Mouse (Mus musculus) embryonic facial prominence, embryonic 11.5 days (tissue): ENCODE results near the gene Gas2l2. TPM values are rescaled to one million over a fixed set of nuclear protein-coding genes. Genes with fewer than 3 reads are reported as not detected.
A peak's percentile ranks its signal among the peaks of the same experiment; 100 is the strongest.

ENCODE experiments used
- ATAC-seq: fragments of 200-750 bp; cut with Nextera tagmentation; replicated peaks from 2 replicates; pipeline ENCODE4 v1.8.0; 2017; ENCODE audit warnings: low read depth; ENCODE audit not compliant: insufficient number of reproducible peaks, low FRiP score, low TSS enrichment
- DNase-seq: peaks from one replicate; pipeline ENCODE4 v3.0.0-alpha.2; 2015; ENCODE audit warnings: low spot score
- H3K27ac ChIP-seq: fragments of 300-500 bp; sonication (generic); replicated peaks from 2 replicates; pipeline ENCODE4 v1.5.1; 2014; ENCODE audit warnings: mild to moderate bottlenecking, low read depth, low read length, control low read depth
- H3K27me3 ChIP-seq: fragments of 300-500 bp; sonication (generic); 2 replicates; pipeline ENCODE4 v1.6.1; 2014; ENCODE audit warnings: mild to moderate bottlenecking, low read length, moderate library complexity, mixed read lengths; ENCODE audit not compliant: control insufficient read depth, insufficient read depth
- H3K36me3 ChIP-seq: fragments of 300-500 bp; sonication (generic); replicated peaks from 2 replicates; pipeline ENCODE4 v1.6.1; 2014; ENCODE audit warnings: low read depth, mild to moderate bottlenecking, low read length, moderate library complexity, mixed read lengths; ENCODE audit not compliant: control insufficient read depth, insufficient read depth
- H3K4me1 ChIP-seq: fragments of 300-500 bp; sonication (generic); 2 replicates; pipeline ENCODE4 v1.6.1; 2014; ENCODE audit warnings: low read length, mixed read lengths; ENCODE audit not compliant: control insufficient read depth, insufficient read depth
- H3K4me2 ChIP-seq: fragments of 300-500 bp; sonication (generic); 2 replicates; pipeline ENCODE4 v1.6.1; 2014; ENCODE audit warnings: low read depth, mild to moderate bottlenecking, control low read depth, low read length, moderate library complexity
- H3K4me3 ChIP-seq: fragments of 300-500 bp; sonication (generic); 2 replicates; pipeline ENCODE4 v1.5.1; 2014; ENCODE audit warnings: low read depth, low read length, control low read depth
- H3K9ac ChIP-seq: fragments of 300-500 bp; sonication (generic); replicated peaks from 2 replicates; pipeline ENCODE4 v1.6.1; 2014; ENCODE audit warnings: mild to moderate bottlenecking, control low read depth, low read length
- H3K9me3 ChIP-seq: fragments of 300-500 bp; sonication (generic); replicated peaks from 2 replicates; pipeline ENCODE4 v1.6.1; 2016; ENCODE audit warnings: mild to moderate bottlenecking, low read length, inconsistent platforms, mixed read lengths; ENCODE audit not compliant: control insufficient read depth
- WGBS: fragments of 180-500 bp; shearing (Covaris S2); extraction: QIAGEN DNeasy Blood & Tissue Kit; methylation state at CpG from one replicate; pipeline ENCODE4 v1.1.7; 2014; 5-methylcytosine and 5-hydroxymethylcytosine counted together
- polyA plus RNA-seq: library from polyadenylated mRNA; unstranded; fragments of >200 nt; fragmentation: Nextera tagmentation; extraction: Ambion mirVana; gene quantifications from 2 replicates; pipeline ENCODE4 v1.2.1, GENCODE M21; 2014

The Gas2l2 gene
- polyA plus RNA-seq, 1 experiment from 2014 or later = not detected

DNA sequence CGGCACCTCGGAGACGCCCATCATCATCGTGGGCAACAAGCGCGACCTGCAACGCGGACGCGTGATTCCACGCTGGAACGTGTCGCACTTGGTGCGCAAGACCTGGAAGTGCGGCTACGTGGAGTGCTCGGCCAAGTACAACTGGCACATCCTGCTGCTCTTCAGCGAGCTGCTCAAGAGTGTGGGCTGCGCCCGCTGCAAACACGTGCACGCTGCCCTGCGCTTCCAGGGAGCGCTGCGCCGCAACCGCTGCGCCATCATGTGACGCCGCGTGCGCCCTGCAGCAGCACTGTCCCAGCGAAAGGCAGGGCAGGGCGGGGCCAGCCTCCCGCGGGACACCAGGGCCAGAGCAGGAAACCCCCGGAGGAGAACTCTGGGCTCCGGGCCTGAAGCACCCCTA, 10.7 kb downstream of the Gas2l2 start:
- Histone ChIP-seq H3K4me3 (no peak overlapping the region; the same call in 1 of the 2 replicates), H3K27ac (no peak overlapping the region), H3K4me1 (peaks cover 3% of the 10 kb centered on the region; the same call in 1 of the 2 replicates), H3K4me2 (peak overlapping the region; percentile 19), H3K36me3 (no peaks in the 10 kb centered on the region), H3K27me3 (peaks cover 23% of the 10 kb centered on the region), H3K9me3 (no peaks in the 10 kb centered on the region), H3K9ac (no peak overlapping the region)
- ATAC-seq = no peak
- 6% methylated on average over 38 of the region's 38 CpGs for WGBS
- peak; percentile 37 for DNase-seq

DNA sequence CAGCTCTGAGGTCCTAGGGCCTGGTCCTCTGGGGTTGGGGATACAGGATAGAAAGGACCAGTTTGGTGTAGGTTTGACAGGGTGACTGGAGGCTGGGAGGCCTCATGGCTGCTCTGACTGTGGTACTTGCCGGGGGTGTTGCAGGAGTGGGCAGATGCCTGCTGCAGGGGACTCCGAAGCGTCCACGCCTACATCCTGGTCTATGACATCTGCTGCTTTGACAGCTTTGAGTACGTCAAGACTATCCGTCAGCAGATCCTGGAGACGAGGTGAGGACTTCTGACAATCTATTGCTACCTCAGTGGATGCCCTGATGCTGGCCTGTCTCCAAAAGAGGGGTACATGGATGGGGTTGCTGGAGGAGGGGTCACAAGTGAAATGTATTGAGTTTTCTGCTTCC, 11.5 kb downstream of the Gas2l2 start:
- WGBS = 82% methylated on average over 7 of the region's 7 CpGs
- H3K9me3 ChIP-seq = no peaks in the 10 kb centered on the region
- peaks cover 3% of the 10 kb centered on the region; the same call in 1 of the 2 replicates for H3K4me1 ChIP-seq
- peaks cover 23% of the 10 kb centered on the region for H3K27me3 ChIP-seq
- ATAC-seq = no peak
- H3K27ac ChIP-seq = no peak overlapping the region
- no peak overlapping the region for H3K4me2 ChIP-seq
- H3K4me3 ChIP-seq = no peak overlapping the region
- no peak for DNase-seq
- no peaks in the 10 kb centered on the region for H3K36me3 ChIP-seq
- H3K9ac ChIP-seq = no peak overlapping the region

DNA sequence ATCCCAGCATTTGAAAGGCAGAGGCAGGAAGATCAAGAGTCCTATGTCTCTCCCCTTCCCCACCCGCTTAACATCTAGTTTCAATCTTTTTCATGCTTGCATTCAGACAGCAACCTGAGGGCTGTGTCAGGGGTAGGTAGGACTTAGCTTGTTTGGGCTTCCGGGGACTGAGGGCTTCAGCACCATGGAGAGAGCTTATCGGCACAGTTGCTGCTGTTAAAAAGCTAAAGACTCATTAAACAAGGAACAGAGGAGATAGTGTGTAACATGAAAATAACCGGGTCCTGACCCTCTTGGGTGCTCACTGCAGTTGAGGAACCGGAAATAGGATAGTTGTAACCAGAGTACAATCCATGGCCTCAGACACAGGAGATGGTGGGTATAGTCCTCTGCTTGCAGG, 12.2 kb downstream of the Gas2l2 start:
- Histone ChIP-seq H3K4me3 (no peak overlapping the region), H3K9ac (no peak overlapping the region), H3K36me3 (no peaks in the 10 kb centered on the region), H3K27me3 (peaks cover 23% of the 10 kb centered on the region), H3K4me1 (peaks cover 3% of the 10 kb centered on the region; the same call in 1 of the 2 replicates), H3K9me3 (no peaks in the 10 kb centered on the region), H3K4me2 (no peak overlapping the region), H3K27ac (no peak overlapping the region)
- no peak for ATAC-seq
- WGBS = 7% methylated on average over 5 of the region's 5 CpGs
- DNase-seq = peak; percentile 86

DNA sequence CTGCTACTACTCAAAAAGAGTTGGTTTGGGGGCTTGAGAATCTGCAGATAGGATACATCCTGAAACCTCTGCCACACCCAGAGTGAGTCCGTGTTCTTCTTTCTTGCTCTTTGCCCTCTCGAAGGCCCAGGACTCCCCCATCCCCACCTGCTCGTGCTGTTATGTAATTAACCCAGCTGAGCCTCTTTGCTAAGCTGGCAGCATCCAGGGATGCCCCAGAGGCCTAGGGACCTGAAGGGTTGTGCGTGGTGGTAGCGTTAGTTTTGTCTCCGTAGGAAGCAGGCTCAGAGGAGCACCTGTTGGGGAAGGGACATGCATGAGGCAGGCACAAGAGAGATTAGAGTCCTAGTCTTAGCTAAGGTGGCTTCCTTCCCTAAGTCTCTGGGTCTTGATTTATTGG, 18.7 kb downstream of the Gas2l2 start:
- H3K4me3 ChIP-seq = no peak overlapping the region; the same call in 1 of the 2 replicates
- H3K27ac ChIP-seq = no peak overlapping the region
- H3K9ac ChIP-seq = no peak overlapping the region

DNA sequence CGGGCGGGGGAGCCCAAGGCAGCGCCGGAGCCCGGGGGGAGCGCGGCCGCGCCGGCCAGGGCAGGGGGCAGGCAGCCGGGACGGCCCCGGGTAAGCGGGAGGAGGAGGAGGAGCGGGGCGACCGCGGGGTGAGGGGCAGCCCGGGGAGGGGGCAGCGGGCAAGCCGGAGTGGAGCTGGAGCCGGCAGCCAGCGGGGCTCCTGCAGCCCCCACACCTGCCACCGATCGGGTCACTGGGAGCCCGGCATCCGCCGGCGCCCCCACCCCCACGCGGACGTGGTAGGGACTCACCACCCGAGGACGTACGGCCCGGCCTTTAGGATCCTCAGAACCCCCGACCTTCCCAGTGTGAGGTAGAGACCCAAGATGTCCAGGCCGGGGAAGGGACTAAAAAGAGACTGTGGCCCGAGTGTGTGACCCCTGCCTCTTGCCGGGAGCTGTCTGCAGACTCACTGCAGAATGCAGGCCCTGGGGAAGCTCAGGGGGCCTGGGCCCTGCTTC, 19.4 kb downstream of the Gas2l2 start:
- WGBS = under 1% methylated on average over 35 of the region's 40 CpGs
- Histone ChIP-seq H3K4me3 (peak overlapping the region; percentile 72), H3K27ac (no peak overlapping the region), H3K36me3 (no peaks in the 10 kb centered on the region), H3K4me2 (peak overlapping the region; percentile 95), H3K4me1 (peaks cover 5% of the 10 kb centered on the region; the same call in 1 of the 2 replicates), H3K9me3 (no peaks in the 10 kb centered on the region), H3K27me3 (no peaks in the 10 kb centered on the region), H3K9ac (peak overlapping the region; percentile 71)
- ATAC-seq (peak; percentile 40), DNase-seq (peak; percentile 30)

More for the DNA sequence above, 18.7 kb downstream of the Gas2l2 start:
- DNase-seq (no peak), ATAC-seq (no peak)
- Histone ChIP-seq H3K27me3 (no peaks in the 10 kb centered on the region), H3K9me3 (no peaks in the 10 kb centered on the region), H3K4me2 (peak overlapping the region; percentile 95), H3K36me3 (no peaks in the 10 kb centered on the region), H3K4me1 (peaks cover 5% of the 10 kb centered on the region; the same call in 1 of the 2 replicates)
- WGBS = 34% methylated on average over 6 of the region's 6 CpGs

DNA sequence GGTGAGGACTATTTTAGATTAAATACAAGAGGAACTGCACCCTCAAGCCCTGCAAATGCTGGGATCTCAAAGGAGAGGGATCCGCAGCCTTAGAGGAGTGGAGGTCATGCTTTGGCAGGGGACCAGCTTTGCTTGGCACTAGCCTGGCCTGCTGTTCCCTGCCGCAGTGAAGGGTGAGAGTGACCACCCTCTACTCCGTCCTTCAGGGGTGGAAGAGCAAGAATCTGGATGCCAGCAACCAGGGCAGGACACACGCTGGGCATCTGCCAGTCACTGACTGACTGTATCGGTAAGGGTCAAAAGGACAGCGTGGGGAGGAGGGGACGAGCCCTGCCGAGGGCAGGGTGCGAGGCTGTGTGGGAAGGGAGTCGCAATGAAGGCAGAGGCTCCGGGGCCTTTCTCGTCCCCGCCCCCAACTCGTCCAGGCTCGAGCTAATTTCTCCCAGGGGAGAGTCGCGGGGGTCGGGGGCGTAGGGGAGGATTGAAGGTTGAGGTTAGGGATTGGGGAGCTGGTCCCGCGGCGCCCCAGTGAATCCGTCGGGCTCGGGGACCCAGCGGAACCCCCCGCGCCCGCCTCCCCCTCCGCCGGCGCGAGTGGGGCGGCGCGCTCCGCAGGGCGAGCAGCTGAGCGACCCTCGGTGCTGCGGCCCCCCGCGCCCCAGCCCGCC, 20.0 kb downstream of the Gas2l2 start, which contains the start of gene Rasl10b:
Gene Rasl10b, plus strand, starts transcription at position 51 of the 668 bp plus-strand sequence.
- Histone ChIP-seq H3K27me3 (no peaks in the 10 kb centered on the region), H3K4me3 (peak within 1 kb of the TSS; percentile 72), H3K9ac (peak within 1 kb of the TSS; percentile 71), H3K27ac (no peak within 1 kb of the TSS), H3K4me1 (peaks cover 5% of the 10 kb centered on the region; the same call in 1 of the 2 replicates), H3K4me2 (peak within 1 kb of the TSS; percentile 95), H3K9me3 (no peaks in the 10 kb centered on the region), H3K36me3 (no peaks in the 10 kb centered on the region)
- WGBS = 2% methylated on average over 27 of the region's 44 CpGs
- ATAC-seq (peak; percentile 77), DNase-seq (peak; percentile 63)

DNA sequence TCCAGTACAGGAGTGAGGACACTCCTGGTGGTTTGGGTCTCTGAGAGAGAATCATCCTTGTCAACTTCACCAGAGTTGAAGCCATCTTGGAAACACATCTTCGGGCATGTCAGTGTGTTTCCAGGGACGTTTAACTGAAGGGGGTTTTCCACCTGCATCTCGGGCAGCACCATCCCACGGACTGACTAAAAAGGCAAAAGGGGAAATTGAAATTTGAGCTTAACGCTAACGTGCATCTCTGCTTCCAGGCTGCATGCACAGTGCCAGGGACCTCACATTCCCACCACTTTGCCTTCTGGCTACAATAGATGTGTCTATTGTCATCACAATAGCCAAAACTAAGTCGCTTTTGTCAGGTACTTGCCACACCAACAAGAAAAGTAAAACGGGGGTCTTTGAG, 21.0 kb downstream of the Gas2l2 start:
- Histone ChIP-seq H3K36me3 (peaks cover 5% of the 10 kb centered on the region), H3K4me3 (no peak overlapping the region), H3K4me2 (no peak overlapping the region), H3K27ac (no peak overlapping the region), H3K9me3 (no peaks in the 10 kb centered on the region), H3K27me3 (no peaks in the 10 kb centered on the region), H3K9ac (no peak overlapping the region), H3K4me1 (peaks cover 5% of the 10 kb centered on the region; the same call in 1 of the 2 replicates)
- ATAC-seq = no peak
- no peak for DNase-seq
- WGBS = 31% methylated on average over 8 of the region's 8 CpGs

DNA sequence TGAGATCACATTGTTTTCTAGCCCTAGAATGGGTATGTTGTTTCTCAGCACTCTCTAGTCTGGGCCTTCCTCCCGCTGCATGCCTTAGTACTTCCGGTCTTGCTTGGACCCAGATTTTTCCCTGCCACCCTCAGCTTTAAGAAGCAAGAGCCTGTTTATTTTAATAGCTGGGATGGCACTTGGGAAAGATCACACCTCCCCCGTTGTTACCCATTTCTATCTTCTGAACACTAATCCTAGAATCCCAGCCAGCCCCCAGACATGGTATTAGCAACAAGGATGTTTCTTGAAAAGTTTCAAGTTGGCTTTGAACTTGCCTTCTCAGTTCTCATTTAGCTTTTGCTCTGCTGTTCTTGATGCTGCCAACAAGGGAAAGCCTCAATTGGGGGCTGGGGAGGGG, 22.9 kb downstream of the Gas2l2 start:
- Histone ChIP-seq H3K4me2 (no peak overlapping the region), H3K27ac (no peak overlapping the region), H3K4me1 (peaks cover 5% of the 10 kb centered on the region; the same call in 1 of the 2 replicates), H3K27me3 (no peaks in the 10 kb centered on the region), H3K9me3 (no peaks in the 10 kb centered on the region), H3K9ac (no peak overlapping the region), H3K4me3 (no peak overlapping the region), H3K36me3 (peaks cover 8% of the 10 kb centered on the region)
- ATAC-seq (no peak), DNase-seq (no peak)
- 51% methylated on average over 3 of the region's 3 CpGs for whole genome bisulfite sequencing
